8 mouse cellular contexts compared by ENCODE assay signal in genomic region chr11:61714346-61715117, GRCm38 (mm10). TPM values are rescaled to one million over a fixed set of nuclear protein-coding genes. Genes with fewer than 3 reads are reported as not detected.
DNase-seq lines count a peak whose midpoint lies in the region; ATAC-seq lines count a peak whose summit lies in the region.

No protein-coding gene starts in this region.

- no peak overlapping the region for H3K4me3 ChIP-seq in hindbrain, embryonic 12.5 days
- H3K4me3 ChIP-seq in lung, embryonic 15.5 days = no peak overlapping the region

- DNase-seq in NIH3T3 (ENCODE audit: low read depth) = peak; percentile 91
- peak; percentile 88 for DNase-seq in cerebellum, adult 9-10 months
- peak; percentile 41 to 94 for DNase-seq in frontal cortex, adult 2 months (ENCODE audit: extremely low spot score in 1 of 2, low spot score in 1 of 2)
- DNase-seq in layer of hippocampus, adult 9-11 months = peak; percentile 71
- DNase-seq in retina, postnatal 1 day = peak; percentile 88
- peak; percentile 73 for DNase-seq in thymus, postnatal 4 days

- H3K4me2 ChIP-seq in hindbrain, embryonic 12.5 days (replicated peaks) = no peak overlapping the region
- H3K4me2 ChIP-seq in lung, embryonic 15.5 days = no peak overlapping the region

- 44% methylated on average over 11 of the region's 11 CpGs for WGBS in hindbrain, embryonic 12.5 days
- 40% methylated on average over 11 of the region's 11 CpGs for WGBS in lung, embryonic 15.5 days

- no peaks in the 10 kb centered on the region for H3K36me3 ChIP-seq in hindbrain, embryonic 12.5 days
- H3K36me3 ChIP-seq in lung, embryonic 15.5 days = no peaks in the 10 kb centered on the region

- peak; percentile 76 for ATAC-seq in hindbrain, embryonic 12.5 days (ENCODE audit: low FRiP score)
- ATAC-seq in lung, embryonic 15.5 days (ENCODE audit: borderline replicate concordance, extremely low read depth, low FRiP score, low TSS enrichment) = peak; percentile 73

- no peak overlapping the region for H3K9ac ChIP-seq in hindbrain, embryonic 12.5 days
- no peak overlapping the region for H3K9ac ChIP-seq in lung, embryonic 15.5 days

- H3K9me3 ChIP-seq in hindbrain, embryonic 12.5 days (replicated peaks) = no peaks in the 10 kb centered on the region
- no peaks in the 10 kb centered on the region for H3K9me3 ChIP-seq in lung, embryonic 15.5 days

- H3K4me1 ChIP-seq in hindbrain, embryonic 12.5 days = no peaks in the 10 kb centered on the region
- no peaks in the 10 kb centered on the region for H3K4me1 ChIP-seq in lung, embryonic 15.5 days

- H3K27ac ChIP-seq in hindbrain, embryonic 12.5 days = no peak overlapping the region
- no peak overlapping the region for H3K27ac ChIP-seq in lung, embryonic 15.5 days

- no peaks in the 10 kb centered on the region for H3K27me3 ChIP-seq in hindbrain, embryonic 12.5 days
- H3K27me3 ChIP-seq in lung, embryonic 15.5 days = no peaks in the 10 kb centered on the region

RNA-seq across cellular contexts. Expression of gene Slc5a10, which starts 6.1 kb away (rescaled TPM):
- polyA plus RNA-seq in frontal cortex, adult 2 months (2012; rRNA removed) = 0.04 and 0.13 TPM in 2 replicates
- polyA plus RNA-seq in hindbrain, embryonic 12.5 days (2016; fragmentation: Nextera tagmentation; extraction: Ambion mirVana) = 0.16 TPM in 1 of 2 replicates, not detected in the other
- polyA plus RNA-seq in lung, embryonic 15.5 days (2015; fragmentation: Nextera tagmentation; extraction: Ambion mirVana) = not detected in 2 replicates

RNA-seq across cellular contexts. Expression of gene Fam83g, which starts 30.6 kb away (rescaled TPM):
- 0.06 and 0.13 TPM in 2 replicates for polyA plus RNA-seq in frontal cortex, adult 2 months (2012; rRNA removed)
- polyA plus RNA-seq in hindbrain, embryonic 12.5 days (2016; fragmentation: Nextera tagmentation; extraction: Ambion mirVana) = 0.41 and 0.50 TPM in 2 replicates
- polyA plus RNA-seq in lung, embryonic 15.5 days (2015; fragmentation: Nextera tagmentation; extraction: Ambion mirVana) = 2.3 and 2.8 TPM in 2 replicates

RNA-seq across cellular contexts. Expression of gene Prpsap2, which starts 47.4 kb away (rescaled TPM):
- polyA plus RNA-seq in frontal cortex, adult 2 months (2012; rRNA removed) = 40.1 and 44.6 TPM in 2 replicates
- polyA plus RNA-seq in hindbrain, embryonic 12.5 days (2016; fragmentation: Nextera tagmentation; extraction: Ambion mirVana) = 45.5 and 48.7 TPM in 2 replicates
- 31.0 and 34.0 TPM in 2 replicates for polyA plus RNA-seq in lung, embryonic 15.5 days (2015; fragmentation: Nextera tagmentation; extraction: Ambion mirVana)
